Mouse (Mus musculus): ENCODE results near the gene Slc25a39. TPM values are rescaled to one million over a fixed set of nuclear protein-coding genes. Genes with fewer than 3 reads are reported as not detected.
"Not testable (repeated sequence)": the region's sequence is repeated elsewhere in the genome, so short reads cannot be mapped to it uniquely, and the experiment has no call there.

Slc25a39 gene
- polyA plus RNA-seq, 3 experiments from 2014 or later = 40.1 to 61.9 (median 53.3) TPM

- no peak for ATAC-seq
These were observed 3.3 kb upstream of the Slc25a39 start for GRCm38 (mm10) chr11:102411061-102411460.

- not testable (repeated sequence) for ATAC-seq
These were observed 2.6 kb upstream of the Slc25a39 start for GRCm38 (mm10) chr11:102410345-102410744.

GRCm38 (mm10) chr11:102409795-102410330 is 2.1 kb upstream of the Slc25a39 start:
- ATAC-seq = no peak

GRCm38 (mm10) chr11:102408888-102409794 is 1.4 kb upstream of the Slc25a39 start:
- ATAC-seq = no peak

- ATAC-seq = peak; percentile 89
These were observed 664 bp upstream of the Slc25a39 start for GRCm38 (mm10) chr11:102408344-102408876.

- ATAC-seq = peak; percentile 56
These were observed 579 bp downstream of the Slc25a39 start for GRCm38 (mm10) chr11:102406900-102407833.

- ATAC-seq = no peak
These were observed 1.3 kb downstream of the Slc25a39 start for GRCm38 (mm10) chr11:102406401-102406800.

GRCm38 (mm10) chr11:102405544-102406285 is 2.0 kb downstream of the Slc25a39 start:
- ATAC-seq = no peak

GRCm38 (mm10) chr11:102404161-102405010 is 3.4 kb downstream of the Slc25a39 start:
- no peak for ATAC-seq

GRCm38 (mm10) chr11:102403657-102404056 is 4.1 kb downstream of the Slc25a39 start:
- ATAC-seq = no peak

GRCm38 (mm10) chr11:102401898-102402500 is 5.7 kb downstream of the Slc25a39 start:
- no peak for ATAC-seq

- ATAC-seq = no peak
These were observed 7.1 kb downstream of the Slc25a39 start for GRCm38 (mm10) chr11:102400513-102401084.

GRCm38 (mm10) chr11:102399610-102400072 is 8.1 kb downstream of the Slc25a39 start:
- ATAC-seq = no peak

- ATAC-seq = no peak
These were observed 8.6 kb downstream of the Slc25a39 start for GRCm38 (mm10) chr11:102399107-102399506.

GRCm38 (mm10) chr11:102398007-102398825 is 9.5 kb downstream of the Slc25a39 start:
- ATAC-seq = no peak

GRCm38 (mm10) chr11:102396671-102397141 is 11.0 kb downstream of the Slc25a39 start:
- no peak for ATAC-seq

GRCm38 (mm10) chr11:102396263-102396662 is 11.5 kb downstream of the Slc25a39 start:
- no peak for ATAC-seq

- no peak for ATAC-seq
These were observed 12.5 kb downstream of the Slc25a39 start for GRCm38 (mm10) chr11:102395250-102395649.
